Mouse (Mus musculus) left cerebral cortex, adult 9 months (tissue): Measurements from ENCODE around the gene Ank.

Experiments
- DNase-seq, 2 experiments: peaks; one replicate each; pipeline ENCODE4 v3.0.0; 2022; ENCODE audit warnings: low spot score in 2 of 2

Gene Ank

DNA sequence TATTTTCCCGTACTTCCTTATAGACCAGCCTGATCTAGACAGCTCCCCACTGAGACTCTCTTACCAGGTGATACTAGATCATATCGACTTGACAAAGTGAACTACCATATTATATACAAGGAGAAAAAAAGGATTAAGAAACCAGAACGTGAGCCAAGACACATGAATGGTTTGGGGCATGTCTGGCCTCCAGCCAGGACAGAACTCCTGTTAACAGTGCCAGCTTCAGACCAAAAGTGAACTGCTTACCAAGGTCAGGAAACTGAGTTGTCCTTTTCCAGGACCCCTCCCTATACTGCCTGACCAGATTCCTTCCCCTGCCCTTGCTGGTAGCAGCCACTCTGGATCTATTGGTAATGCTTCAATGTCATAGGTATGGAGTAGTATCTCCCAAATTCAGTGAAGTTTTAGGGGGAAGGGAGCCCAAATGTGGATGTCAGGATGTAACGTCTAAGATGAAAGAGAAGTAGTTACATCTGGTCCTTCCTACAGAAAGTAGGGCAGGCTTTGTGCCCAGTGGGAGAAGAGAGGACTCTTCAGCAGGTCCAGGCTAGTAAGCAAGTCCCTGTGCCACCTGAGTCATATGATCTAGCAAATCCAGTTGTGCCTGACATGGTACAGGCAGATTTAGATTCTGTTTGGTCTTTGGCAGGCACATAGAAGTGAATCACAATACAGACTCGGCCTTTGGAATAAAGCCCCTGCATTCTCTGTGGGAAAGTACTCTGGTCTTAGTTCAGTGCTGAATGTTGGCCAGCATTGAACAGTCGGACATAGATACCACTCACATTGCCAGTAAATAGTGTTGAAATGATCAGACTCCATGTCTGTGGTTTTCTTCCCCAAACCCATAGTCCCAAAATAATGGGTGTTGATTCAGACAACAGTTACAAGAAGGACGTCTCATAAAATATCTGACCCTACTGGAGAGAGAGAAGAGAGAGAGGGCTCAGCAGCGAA lies 167.7 kb downstream of the Ank start:
- no peak for DNase-seq

DNA sequence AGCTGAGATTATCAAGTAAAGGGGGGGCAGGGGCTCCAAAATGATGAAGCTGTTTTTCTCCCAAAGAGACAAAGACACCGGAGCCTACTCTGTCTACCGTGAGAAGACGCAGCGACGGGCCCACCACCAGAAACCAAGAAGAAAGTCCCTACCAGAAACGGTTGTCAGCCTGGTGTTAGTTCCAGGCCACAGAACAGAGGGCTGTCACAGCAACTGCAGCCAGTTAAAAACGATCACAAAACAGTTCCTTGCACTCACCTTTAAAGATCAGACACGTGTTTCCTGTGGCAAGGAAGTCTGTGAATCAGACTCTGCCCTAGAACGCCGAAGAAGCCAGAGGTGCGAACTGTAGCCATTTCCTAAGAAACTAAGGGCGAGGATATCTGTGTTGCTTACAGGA lies 174.7 kb downstream of the Ank start:
- DNase-seq = no peak

DNA sequence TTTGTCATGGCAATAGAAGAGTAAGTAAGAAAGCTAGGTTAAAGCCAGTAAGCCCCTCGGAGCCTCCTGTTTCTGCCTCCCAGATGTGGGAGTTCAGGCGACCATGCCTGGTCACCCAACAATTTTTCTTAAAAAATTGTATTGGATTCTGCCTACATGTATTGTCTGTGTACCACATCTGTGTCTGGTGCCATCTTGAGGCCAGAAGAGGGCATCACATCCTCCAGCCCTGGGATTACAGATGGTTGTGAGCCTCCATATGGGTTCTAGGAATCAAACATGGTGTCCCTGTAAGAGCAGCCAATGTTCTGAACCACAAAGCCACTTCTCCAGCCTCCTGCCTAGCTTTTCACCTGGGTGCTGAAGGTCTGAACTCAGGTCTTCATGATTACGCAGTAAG lies 176.4 kb downstream of the Ank start:
- peak in 1 of 2 experiments; percentile 78 for DNase-seq
